Mouse (Mus musculus): ENCODE data around the gene Rmdn2. TPM values are rescaled to one million over a fixed set of nuclear protein-coding genes. Genes with fewer than 3 reads are reported as not detected.
A peak's percentile ranks its signal among the peaks of the same experiment; 100 is the strongest.

Gene Rmdn2
- polyA plus RNA-seq, 1 experiment, result 10.6 TPM

- H3K27ac ChIP-seq (replicated peaks; ENCODE audit: low read depth, low read length), result no peak overlapping the region; the same call in 1 of the 2 replicates
- H3K4me3 ChIP-seq (ENCODE audit: insufficient read depth, low read depth, low read length), result no peak overlapping the region
- peaks cover 4% of the 10 kb centered on the region; the same call in 1 of the 2 replicates for H3K4me1 ChIP-seq (ENCODE audit: control insufficient read depth, insufficient read depth, insufficient read length, low read length)
These were observed 9.3 kb upstream of the Rmdn2 start for GRCm38 (mm10) chr17:79602381-79602780.

GRCm38 (mm10) chr17:79603427-79603826 lies 8.2 kb upstream of the Rmdn2 start:
- H3K4me3 ChIP-seq (ENCODE audit: insufficient read depth, low read depth, low read length), result no peak overlapping the region
- H3K27ac ChIP-seq (replicated peaks; ENCODE audit: low read depth, low read length), result no peak overlapping the region
- H3K4me1 ChIP-seq (ENCODE audit: control insufficient read depth, insufficient read depth, insufficient read length, low read length), result peaks cover 4% of the 10 kb centered on the region; the same call in 1 of the 2 replicates

GRCm38 (mm10) chr17:79605794-79606193 lies 5.9 kb upstream of the Rmdn2 start:
- Histone ChIP-seq H3K4me3 (ENCODE audit: insufficient read depth, low read depth, low read length) (no peak overlapping the region), H3K27ac (replicated peaks; ENCODE audit: low read depth, low read length) (no peak overlapping the region), H3K4me1 (ENCODE audit: control insufficient read depth, insufficient read depth, insufficient read length, low read length) (peaks cover 4% of the 10 kb centered on the region; the same call in 1 of the 2 replicates)

- H3K4me3 ChIP-seq (ENCODE audit: insufficient read depth, low read depth, low read length), result no peak overlapping the region
- H3K27ac ChIP-seq (replicated peaks; ENCODE audit: low read depth, low read length), result no peak overlapping the region
- H3K4me1 ChIP-seq (ENCODE audit: control insufficient read depth, insufficient read depth, insufficient read length, low read length), result peaks cover 4% of the 10 kb centered on the region; the same call in 1 of the 2 replicates
These were observed 2.0 kb upstream of the Rmdn2 start for GRCm38 (mm10) chr17:79609697-79610096.

- no peak overlapping the region for H3K4me3 ChIP-seq (ENCODE audit: insufficient read depth, low read depth, low read length)
- peaks cover 4% of the 10 kb centered on the region; the same call in 1 of the 2 replicates for H3K4me1 ChIP-seq (ENCODE audit: control insufficient read depth, insufficient read depth, insufficient read length, low read length)
- H3K27ac ChIP-seq (replicated peaks; ENCODE audit: low read depth, low read length), result peak overlapping the region; percentile 44; the same call in 1 of the 2 replicates
These were observed 1.4 kb upstream of the Rmdn2 start for GRCm38 (mm10) chr17:79610163-79610755.

- Histone ChIP-seq H3K4me1 (ENCODE audit: control insufficient read depth, insufficient read depth, insufficient read length, low read length) (peaks cover 4% of the 10 kb centered on the region; the same call in 1 of the 2 replicates), H3K4me3 (ENCODE audit: insufficient read depth, low read depth, low read length) (peak overlapping the region; percentile 89), H3K27ac (replicated peaks; ENCODE audit: low read depth, low read length) (peak overlapping the region; percentile 80)
These were observed 3.3 kb downstream of the Rmdn2 start for GRCm38 (mm10) chr17:79614691-79615588.

GRCm38 (mm10) chr17:79615897-79616296 lies 4.2 kb downstream of the Rmdn2 start:
- Histone ChIP-seq H3K4me3 (ENCODE audit: insufficient read depth, low read depth, low read length) (peak overlapping the region; percentile 89; the same call in 1 of the 2 replicates), H3K27ac (replicated peaks; ENCODE audit: low read depth, low read length) (no peak overlapping the region), H3K4me1 (ENCODE audit: control insufficient read depth, insufficient read depth, insufficient read length, low read length) (no peaks in the 10 kb centered on the region)

- H3K27ac ChIP-seq (replicated peaks; ENCODE audit: low read depth, low read length), result no peak overlapping the region
- no peaks in the 10 kb centered on the region for H3K4me1 ChIP-seq (ENCODE audit: control insufficient read depth, insufficient read depth, insufficient read length, low read length)
- H3K4me3 ChIP-seq (ENCODE audit: insufficient read depth, low read depth, low read length), result no peak overlapping the region
These were observed 5.0 kb downstream of the Rmdn2 start for GRCm38 (mm10) chr17:79616621-79617020.

GRCm38 (mm10) chr17:79618455-79618854 lies 6.8 kb downstream of the Rmdn2 start:
- H3K27ac ChIP-seq (replicated peaks; ENCODE audit: low read depth, low read length), result no peak overlapping the region
- no peaks in the 10 kb centered on the region for H3K4me1 ChIP-seq (ENCODE audit: control insufficient read depth, insufficient read depth, insufficient read length, low read length)
- no peak overlapping the region for H3K4me3 ChIP-seq (ENCODE audit: insufficient read depth, low read depth, low read length)

GRCm38 (mm10) chr17:79618984-79619383 lies 7.3 kb downstream of the Rmdn2 start:
- H3K4me3 ChIP-seq (ENCODE audit: insufficient read depth, low read depth, low read length), result no peak overlapping the region
- H3K4me1 ChIP-seq (ENCODE audit: control insufficient read depth, insufficient read depth, insufficient read length, low read length), result no peaks in the 10 kb centered on the region
- H3K27ac ChIP-seq (replicated peaks; ENCODE audit: low read depth, low read length), result no peak overlapping the region

- Histone ChIP-seq H3K4me3 (ENCODE audit: insufficient read depth, low read depth, low read length) (no peak overlapping the region), H3K4me1 (ENCODE audit: control insufficient read depth, insufficient read depth, insufficient read length, low read length) (no peaks in the 10 kb centered on the region), H3K27ac (replicated peaks; ENCODE audit: low read depth, low read length) (no peak overlapping the region)
These were observed 10.4 kb downstream of the Rmdn2 start for GRCm38 (mm10) chr17:79622050-79622449.

- H3K4me1 ChIP-seq (ENCODE audit: control insufficient read depth, insufficient read depth, insufficient read length, low read length), result no peaks in the 10 kb centered on the region
- H3K4me3 ChIP-seq (ENCODE audit: insufficient read depth, low read depth, low read length), result no peak overlapping the region
- no peak overlapping the region for H3K27ac ChIP-seq (replicated peaks; ENCODE audit: low read depth, low read length)
These were observed 10.9 kb downstream of the Rmdn2 start for GRCm38 (mm10) chr17:79622574-79622973.

- no peak overlapping the region for H3K4me3 ChIP-seq (ENCODE audit: insufficient read depth, low read depth, low read length)
- no peaks in the 10 kb centered on the region for H3K4me1 ChIP-seq (ENCODE audit: control insufficient read depth, insufficient read depth, insufficient read length, low read length)
- H3K27ac ChIP-seq (replicated peaks; ENCODE audit: low read depth, low read length), result no peak overlapping the region
These were observed 12.2 kb downstream of the Rmdn2 start for GRCm38 (mm10) chr17:79623841-79624240.

- no peaks in the 10 kb centered on the region for H3K4me1 ChIP-seq (ENCODE audit: control insufficient read depth, insufficient read depth, insufficient read length, low read length)
- no peak overlapping the region for H3K4me3 ChIP-seq (ENCODE audit: insufficient read depth, low read depth, low read length)
- H3K27ac ChIP-seq (replicated peaks; ENCODE audit: low read depth, low read length), result no peak overlapping the region
These were observed 14.7 kb downstream of the Rmdn2 start for GRCm38 (mm10) chr17:79626241-79626816.

GRCm38 (mm10) chr17:79649893-79650292 lies 38.2 kb downstream of the Rmdn2 start:
- Histone ChIP-seq H3K4me3 (ENCODE audit: insufficient read depth, low read depth, low read length) (no peak overlapping the region), H3K27ac (replicated peaks; ENCODE audit: low read depth, low read length) (no peak overlapping the region), H3K4me1 (ENCODE audit: control insufficient read depth, insufficient read depth, insufficient read length, low read length) (no peaks in the 10 kb centered on the region)

Data from brown adipose tissue, adult 24 weeks (tissue).